Mouse (Mus musculus): ENCODE data around the gene Cdh4.

DNA sequence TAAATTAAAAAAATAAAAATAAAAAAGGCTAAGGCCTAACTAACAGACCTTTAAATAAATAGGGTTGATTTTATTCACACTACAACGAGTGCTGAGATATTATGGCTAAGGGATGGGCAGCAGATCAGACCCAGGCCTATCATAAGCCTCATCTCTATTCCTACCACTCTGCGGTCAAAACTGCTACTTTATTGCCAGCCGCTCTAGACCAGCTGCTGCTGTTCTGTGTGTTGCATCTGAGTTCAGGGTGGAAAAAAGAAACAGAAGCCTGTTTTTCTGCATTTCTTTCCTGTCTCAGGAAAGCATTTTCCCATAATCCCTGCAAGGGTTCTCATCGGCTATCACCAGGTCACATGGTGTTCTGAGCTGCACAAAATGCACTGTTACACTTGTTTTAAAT is 6.0 kb downstream of the Cdh4 start:
- TF ChIP-seq CTCF (conservative IDR thresholded peaks at IDR 0.05; ENCODE audit: low read length) (no peak), NANOG (IDR thresholded peaks at IDR 0.05; ENCODE audit: borderline replicate concordance, low read length) (no peak)

All from E14TG2a.4 (cell line).